Mouse (Mus musculus) B cell, adult 2 months (primary cell): ENCODE results near the gene Coq8a.

Experiments
- DNase-seq, 2 experiments: peaks; one replicate each; pipeline ENCODE4 v3.0.0; 2022

Coq8a gene

DNA sequence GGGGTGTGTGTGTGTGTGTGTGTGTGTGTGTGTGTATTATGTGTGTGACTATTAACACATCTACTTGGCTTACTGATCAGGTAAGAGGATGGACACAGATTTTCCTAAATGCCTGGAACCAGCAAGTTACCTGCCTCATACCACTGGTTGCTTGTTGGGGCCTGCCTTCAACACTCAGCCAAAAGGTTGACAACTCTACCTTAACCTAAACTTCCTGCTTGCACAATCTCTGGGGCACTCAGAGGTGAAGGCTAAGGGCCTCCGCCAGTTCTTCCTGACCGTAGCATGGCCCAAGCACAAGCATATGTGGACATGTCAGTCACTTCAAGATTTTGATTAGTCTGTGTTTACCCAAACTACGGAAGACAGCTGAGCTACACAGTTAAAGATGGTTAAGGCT lies 1.4 kb downstream of the Coq8a start:
- DNase-seq: peak; percentile 50 to 54

DNA sequence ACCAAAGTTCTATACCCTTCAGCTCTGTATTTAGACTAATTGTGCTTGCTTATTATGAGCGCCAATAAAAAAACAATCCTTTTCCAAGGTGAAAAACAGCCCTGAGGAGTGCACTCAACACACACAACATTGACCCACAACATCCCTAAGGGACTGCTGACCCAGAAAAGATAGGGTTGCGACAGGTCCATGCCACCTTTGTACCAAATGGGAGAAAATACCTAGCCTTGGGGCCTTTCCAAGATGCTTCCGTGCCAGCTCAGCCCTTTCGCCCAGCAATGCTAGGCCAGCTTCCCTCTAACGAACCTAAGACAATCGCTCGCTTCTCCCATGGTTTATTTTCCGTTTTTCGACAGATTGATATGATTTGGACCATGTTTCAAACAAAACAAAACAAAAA lies 2.9 kb downstream of the Coq8a start:
- no peak for DNase-seq

DNA sequence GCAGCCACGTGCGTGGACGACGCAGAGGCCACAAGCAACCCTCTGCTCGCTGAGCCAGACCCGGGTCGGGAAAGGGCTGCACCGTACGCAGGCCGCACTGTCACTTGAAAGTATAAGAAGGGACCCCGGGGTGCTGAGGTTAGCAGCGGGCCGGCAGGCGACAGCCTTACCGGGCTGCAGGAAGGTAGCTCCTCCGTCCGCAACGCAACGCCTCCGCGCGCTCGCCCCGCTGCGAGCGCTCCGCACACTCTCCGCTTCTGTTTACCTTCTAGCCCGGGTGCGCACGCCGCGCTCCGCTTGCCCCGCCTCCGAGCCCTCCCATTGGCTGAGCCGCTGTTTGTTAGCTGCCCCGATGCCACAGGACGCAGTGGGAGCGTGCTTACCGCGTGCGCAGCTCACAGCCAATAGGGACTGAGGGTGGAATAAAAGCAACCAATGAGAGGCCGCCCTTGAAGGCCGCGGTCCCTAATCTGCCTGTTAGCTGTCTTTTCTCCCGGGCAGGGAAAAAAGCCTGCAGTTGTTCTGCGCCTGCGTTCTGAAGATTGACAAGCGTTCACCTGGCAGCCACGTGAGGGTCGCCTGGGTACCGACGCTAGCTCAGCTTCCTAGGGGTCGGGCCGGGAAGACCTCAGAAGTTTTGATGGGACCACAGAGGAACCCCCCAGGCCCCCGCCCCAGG lies 3.6 kb downstream of the Coq8a start:
- DNase-seq: peak; percentile 98 to 99

DNA sequence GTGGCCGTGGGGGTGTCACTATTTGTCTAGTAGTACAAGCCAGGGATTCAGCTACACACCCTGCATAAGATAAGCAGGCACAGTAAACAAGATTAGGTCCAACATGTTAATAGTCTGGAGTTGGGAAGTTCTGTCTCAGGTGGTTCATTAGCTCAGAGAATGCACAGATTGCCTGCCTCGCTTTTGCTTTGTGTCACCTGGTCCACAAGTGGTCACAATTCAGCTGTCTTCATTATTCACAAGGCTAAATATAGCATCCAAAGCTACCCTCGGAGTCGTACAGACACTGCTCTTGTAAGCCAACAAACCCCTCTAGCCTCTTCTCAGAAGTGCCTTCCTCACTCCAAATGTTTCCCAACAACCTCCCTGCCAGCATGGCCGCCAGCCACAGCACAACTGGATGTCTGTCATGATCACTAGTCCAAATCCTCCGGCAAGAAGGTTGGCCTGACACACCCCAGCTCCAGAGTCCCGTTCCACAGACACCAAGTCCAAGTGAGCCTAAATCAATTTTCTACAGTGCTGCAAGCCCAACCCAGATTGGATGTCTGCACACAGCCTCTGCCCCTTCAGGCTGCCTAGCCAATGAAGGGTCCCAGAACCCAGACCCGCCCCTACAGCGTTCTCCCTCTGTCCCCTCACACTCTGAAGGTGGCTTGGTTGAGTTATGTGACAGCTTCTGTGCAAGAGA lies 4.5 kb downstream of the Coq8a start:
- peak; percentile 67 to 70 for DNase-seq

DNA sequence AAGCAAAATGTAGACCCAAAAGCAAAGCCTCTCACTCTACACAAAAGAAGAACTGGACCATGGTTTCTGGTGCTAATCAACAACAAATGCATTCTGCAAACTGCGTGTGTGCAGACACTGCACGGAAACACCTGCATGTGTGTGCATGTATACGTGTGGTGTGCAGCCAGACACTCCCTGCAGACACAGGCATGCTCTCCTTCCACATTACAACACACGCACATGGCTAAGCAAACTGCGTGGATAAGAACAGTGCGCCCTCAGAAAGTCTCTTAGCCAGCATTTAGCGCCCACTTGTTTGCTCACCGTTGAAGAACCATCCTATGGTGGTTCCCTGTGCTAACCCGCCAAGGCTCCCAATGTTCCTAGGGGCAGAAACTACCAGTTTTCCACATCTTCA lies 5.4 kb downstream of the Coq8a start:
- no peak for DNase-seq

DNA sequence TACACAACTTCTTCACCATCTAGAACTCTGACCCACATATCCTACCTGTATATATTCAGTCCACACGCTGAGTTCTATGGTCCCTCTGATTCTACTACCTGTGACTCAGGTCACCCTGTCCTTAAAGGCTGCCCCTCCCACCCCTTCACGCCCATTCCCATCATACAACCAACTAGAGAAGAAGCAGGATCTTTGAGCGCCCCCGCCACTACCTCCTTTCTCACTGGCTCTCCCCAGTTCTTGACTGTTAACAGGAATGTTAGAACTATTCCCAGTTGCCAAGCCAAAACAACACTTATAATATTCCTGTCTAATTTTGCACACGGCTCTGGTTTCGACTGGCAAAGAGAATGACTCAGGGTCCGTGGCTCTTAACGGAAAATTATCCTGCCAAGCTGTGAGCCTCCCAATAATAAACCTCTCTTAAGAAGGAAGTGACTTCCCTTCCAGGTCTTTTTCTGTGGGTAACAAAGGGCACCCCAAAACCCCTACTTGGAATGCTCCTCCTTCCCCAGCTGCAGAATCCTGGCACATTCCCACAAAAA lies 5.9 kb downstream of the Coq8a start:
- DNase-seq: no peak

DNA sequence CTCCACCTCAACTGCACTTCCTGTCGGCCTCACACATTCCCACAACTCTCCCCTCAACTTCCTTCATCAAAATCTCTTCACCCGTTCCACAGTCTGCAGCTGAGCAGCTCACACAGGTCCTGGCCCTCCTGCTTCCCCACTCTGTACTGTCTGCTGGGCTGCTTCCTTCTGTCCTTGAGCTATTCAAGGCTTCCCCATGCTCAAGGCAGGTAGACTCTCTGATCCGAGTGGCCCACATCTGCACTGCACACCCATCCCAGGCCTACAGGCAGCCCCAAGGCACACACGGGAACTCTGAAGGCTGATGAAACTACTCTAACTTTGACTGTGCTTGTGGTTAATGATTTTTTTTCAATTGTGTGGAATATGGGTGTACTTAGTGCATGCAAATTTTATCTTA lies 6.5 kb downstream of the Coq8a start:
- no peak for DNase-seq

DNA sequence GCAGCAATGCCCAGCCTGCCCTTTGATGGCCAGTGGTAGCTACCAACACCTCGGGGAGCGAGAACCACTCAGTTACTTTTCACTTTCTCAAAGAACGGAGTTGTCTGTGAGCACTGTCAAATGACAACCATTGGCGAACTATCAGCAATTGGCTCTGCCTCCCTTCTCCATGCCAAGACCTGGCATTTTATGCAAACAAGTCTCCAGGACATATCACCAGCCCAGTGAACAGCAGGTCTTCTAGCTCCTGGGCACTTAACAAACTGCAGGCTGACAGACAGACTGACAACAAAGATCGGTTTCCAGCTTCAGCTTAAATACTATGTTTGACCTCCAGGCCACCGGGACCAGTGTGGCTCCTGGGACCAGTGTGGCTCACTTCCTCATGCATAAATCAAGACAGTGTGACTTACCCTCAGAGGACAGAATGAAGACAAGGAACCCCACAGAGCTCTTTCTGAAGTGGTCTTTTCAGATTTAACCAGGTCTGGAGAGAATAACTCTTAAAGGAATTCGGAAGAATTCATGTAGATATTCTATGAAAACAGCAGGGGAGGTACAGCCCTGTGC lies 7.7 kb downstream of the Coq8a start:
- DNase-seq: peak; percentile 43 to 45

DNA sequence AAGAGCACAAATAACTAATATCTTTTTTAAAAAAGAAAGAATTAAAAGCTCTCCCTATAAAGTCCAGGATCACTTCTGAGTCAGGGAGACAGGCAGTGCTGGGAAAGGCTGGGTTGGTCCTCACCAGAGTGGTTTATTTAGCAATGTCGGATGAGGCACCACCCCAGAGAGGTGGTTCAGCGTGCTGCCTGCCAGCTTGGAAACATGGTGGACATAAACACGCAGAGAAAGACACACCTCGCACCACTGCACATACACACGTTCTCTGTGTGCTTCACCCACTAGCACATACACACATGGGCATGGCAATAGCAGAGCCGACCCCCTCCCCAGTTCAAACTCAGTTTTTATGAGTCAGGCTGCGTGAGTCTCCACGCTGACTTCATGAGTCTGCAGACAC lies 8.3 kb downstream of the Coq8a start:
- no peak for DNase-seq

DNA sequence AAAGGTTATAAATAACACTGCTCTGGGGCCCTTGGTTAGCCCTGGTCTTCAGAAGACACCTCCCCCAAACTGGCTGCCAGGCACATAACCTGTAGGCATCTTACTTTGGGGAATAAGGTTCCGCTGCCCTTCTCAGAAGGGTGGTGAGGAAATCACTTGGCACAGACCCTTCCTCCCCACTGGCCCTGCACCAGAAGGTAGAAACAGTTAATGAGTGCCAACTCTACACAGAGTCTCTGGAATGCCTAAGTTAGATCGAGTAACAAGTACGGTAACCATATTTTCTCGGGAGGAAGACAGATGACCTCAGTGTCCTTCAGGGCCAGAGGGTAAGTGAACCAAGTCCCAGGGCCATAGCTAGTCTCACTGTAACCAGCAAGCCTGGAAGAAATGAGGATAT lies 10.5 kb downstream of the Coq8a start:
- DNase-seq: no peak

DNA sequence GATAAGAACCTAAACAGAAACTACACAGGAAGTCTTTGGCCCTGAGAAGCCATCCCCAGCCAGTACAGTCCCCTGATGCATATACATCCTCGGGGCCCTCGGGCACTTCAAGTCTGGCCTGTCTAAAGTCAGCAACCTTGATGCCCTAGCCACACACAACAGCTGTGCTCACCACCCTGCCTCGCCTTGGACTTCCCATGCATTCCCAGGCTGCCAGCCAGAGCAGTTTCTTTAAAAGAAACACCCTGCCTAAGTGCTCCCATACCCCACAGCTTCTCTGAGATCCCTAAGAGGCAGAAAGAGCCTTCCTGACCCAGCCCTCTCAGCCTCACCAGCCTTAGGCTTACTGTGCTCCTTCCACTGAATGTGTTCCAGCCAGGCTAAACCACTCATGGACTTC lies 13.0 kb downstream of the Coq8a start:
- DNase-seq: no peak

DNA sequence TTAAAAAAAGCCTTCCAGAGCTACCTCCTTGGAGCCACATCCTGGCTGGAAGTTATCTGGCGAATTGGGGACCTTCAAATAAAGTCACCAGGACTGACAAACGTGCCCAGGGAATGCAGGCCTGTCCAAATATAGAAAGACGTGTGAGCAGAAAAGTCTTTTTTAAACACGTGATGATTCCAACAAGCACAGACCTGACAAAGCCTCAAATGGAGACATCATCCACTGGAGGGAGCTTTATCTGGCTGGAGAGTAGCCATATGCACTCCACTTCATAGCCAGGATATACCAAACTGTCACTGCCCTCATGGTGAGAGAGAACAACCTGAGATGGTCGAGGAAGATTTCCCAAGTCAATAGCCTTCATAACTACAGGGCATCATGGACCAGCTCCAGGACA lies 13.5 kb downstream of the Coq8a start:
- DNase-seq: no peak

DNA sequence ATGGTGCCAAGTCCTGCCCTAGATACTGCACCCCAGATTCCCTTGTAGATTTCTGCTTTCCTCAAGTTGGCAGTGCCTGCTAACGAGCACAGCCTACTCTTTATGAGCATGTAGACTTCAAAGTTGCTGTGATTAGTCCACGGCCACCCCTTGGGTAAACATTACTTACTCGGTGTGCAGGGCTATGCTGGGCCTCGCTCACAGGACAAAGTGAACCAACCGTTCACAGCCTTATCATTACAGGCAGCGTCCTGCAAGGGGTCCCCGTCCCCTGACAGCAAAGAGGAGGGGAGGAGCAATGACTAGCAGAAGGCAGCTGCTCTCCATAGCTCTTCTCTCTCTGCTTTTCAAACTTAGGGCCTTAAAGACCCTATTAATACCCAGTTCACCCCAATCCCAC lies 14.6 kb downstream of the Coq8a start:
- DNase-seq: no peak

DNA sequence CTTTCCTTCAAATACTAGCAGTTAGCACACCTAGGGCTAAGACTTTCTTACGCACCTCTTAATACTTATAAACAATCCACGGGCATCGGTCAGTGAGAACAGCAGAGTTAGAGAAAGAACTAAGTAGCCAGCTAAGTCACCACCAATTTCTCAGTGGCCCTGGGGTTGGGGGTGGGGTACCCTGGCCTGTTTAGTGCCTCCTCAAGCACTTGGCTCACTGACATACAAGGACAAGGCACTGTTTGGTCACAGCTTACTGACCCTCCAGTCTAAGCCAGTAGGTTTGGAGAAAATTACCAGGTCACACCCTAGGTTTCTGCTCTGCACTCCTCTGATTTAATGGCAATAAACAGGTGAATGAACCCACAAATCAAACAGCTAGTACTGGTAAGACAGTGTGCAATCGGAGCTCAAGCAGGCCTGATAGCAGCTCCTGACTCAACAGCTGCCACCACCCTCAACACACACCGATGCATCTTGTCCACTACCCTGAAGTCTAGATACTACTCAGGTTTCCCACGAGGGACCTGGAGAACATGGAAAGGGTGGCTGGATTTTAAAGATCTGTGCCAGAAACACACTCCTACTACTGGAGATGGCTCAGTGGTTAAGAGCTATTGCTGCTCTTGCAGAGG lies 15.8 kb downstream of the Coq8a start:
- no peak for DNase-seq

DNA sequence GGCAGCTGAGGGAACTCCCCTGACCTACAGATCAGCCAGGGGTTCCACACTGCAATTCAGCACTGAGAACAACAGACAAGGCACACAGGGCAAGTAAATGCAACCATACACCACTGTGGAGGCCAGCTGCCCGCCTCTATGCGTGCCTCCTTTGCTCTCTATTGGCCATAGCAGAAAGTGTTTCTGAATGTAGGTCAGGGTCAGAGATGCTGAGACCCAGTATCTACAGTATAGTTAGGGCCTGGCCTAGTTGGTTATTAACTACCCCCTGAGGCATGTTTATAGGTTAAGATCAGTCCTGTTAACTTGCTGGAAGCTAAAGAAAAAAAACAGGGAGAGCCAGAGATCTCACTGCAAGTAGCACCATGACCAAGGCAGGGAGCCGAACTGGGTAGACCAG lies 16.7 kb downstream of the Coq8a start:
- DNase-seq: no peak

DNA sequence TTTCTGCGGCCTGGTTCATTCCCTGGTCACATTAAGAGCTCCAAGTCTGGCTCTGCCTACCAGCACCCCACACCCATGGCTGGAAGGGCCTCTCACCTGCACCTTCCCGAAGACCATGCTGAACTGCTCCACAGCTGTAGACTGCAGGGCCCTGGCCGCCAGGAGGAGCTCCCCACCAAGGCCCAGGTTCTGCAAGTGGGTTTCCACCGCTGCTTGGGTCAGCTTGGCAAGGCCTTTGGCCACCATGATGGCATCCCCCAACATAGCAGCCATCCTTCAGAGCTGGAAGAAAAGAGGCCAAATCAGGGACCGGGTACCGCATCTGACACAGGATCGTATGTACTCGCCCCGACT lies 17.5 kb downstream of the Coq8a start:
- no peak for DNase-seq

DNA sequence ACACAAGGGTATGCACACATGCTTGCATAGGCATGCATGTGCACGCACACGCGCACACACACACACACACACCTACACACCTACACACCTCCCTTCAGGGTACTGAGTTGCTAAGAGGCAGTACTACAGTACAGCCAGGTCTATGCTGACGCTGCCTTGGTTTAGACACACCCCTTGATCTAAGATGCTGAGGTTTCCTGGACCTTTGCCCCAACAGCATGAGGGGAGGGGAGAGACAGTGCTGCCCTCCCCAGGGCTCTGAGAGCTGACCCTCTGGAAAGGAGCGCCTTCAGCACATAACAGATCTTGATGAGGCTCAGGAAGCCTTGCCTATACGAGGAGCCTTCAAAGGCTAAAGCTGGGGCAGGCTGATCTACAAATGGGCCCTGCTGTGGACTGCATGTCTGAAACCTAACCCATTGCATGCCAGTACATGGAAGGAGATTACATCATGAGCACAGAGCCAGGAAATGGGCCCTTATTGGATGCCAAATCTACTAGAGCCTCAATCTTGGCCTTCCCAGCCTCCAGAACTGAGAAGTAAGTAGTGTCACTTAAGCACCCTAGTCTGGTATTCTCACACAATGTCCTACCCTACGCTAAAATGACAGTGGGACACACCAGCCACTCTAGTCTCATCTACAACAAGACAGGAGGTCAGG lies 18.0 kb downstream of the Coq8a start:
- DNase-seq: no peak

DNA sequence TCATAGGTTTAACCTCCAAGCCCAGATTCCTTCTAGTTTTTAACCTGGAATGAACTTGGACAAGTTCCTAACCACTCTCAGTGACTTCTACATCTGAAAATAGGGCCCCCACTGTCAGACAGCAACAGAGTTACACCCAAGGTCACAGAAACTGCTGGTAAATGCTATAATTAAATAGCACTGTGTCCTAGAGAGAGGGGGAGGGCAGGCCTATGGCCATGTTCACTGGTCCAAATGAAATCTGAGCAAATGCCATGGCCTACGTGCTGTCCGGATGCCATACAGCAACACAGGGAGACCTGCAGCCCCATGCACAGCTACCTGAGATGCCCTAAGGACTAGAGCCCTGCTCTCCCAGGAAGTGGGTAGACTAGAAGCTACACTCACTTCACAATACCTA lies 19.6 kb downstream of the Coq8a start:
- DNase-seq: no peak

DNA sequence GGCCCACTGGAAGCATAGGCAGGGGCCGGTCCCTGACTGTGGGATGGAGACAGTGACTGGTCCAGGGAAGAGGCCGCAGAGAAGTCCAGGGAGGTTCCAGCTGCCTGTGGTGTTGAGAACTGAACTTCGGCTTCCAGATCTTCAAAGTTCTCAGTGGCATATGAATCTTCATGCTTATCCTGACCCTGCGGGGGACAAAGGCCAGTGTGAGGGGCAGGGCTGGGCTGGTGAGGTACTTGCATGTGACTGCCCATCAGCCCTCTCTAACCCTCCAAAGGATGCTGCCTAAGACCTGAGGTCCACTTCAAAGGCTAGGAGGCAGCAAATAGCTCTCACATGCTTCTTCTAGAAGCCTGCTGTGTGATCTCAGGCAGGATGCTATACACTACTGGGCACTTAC lies 20.3 kb downstream of the Coq8a start:
- no peak for DNase-seq

DNA sequence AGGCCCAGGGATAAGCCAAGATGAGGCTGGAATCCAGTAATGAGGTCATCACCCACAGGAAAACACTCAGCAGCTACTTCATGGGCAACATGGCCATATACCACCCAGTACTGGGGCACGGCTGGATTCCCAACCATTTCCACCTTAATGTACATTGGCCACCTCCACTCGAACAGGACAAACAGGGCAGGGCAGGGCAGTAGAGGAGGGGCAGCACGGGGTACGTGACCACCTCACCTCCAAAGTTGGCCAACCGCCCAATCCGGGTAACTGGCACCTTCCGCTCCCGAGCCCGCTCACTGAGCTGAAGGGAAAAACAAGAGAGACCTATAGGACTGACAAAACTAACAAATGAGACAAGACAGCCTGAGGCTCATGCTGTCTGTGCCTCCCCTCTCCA lies 21.1 kb downstream of the Coq8a start:
- DNase-seq: no peak

DNA sequence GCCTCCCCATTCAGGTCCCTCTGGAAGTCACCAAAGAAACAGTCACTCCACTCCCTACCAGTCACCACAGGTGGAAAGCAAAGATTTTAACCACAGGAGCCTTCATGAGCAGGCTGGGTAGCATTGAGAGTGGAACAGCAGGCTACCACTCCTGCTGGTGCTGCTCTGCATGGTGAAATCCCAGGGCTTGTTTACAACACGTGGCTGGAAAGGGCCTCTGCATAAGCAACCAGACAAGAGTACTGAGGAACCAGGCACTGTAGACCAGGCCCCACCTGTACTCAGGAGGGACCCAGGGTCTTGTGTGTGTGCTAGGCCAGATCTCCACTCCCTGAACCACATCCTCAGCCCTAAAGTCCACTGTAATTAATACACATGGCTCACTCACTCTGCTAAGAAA lies 22.6 kb downstream of the Coq8a start:
- DNase-seq: no peak

DNA sequence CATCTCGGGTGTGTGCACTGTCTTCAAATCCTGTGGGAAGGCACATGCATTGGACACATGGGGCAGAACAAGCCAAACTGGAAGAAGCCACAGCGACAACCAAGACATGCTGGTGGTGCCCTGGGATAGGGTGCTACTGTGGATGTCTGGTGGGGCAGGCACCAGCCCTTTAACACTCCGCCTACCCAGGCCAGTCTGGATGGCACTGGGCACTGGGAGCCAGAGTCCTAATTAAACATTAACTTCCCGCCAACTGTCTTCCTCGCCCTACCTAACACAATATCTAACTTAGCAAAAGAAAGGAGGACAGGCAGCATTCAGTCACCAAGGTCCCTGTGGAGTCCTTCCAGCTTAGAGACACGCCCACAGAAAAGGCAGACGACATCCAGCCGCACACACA lies 23.8 kb downstream of the Coq8a start:
- DNase-seq: no peak

DNA sequence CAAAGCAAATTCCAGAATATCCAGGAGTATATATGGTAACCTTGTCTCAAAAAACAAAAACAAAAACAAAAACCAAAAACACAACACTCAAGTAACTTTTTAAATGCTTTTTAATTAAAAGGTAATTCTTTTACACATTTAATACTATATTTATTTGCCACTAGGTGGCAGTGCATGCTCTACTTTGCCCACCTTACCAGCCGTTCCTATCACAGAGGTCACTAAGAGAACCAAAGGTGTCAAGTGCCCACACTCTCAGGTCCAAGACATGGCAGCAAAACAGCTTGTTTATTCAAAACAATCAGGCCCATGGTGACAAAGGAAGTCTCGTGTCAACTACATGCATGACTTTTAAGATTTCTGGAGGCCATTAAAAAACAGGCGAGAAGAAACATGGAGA lies 24.2 kb downstream of the Coq8a start:
- DNase-seq: peak; percentile 45 to 51
